Mouse (Mus musculus) forebrain, embryonic 10.5 days (tissue): Measurements from ENCODE around the gene Ankrd31. TPM values are rescaled to one million over a fixed set of nuclear protein-coding genes. Genes with fewer than 3 reads are reported as not detected.
"Not testable (repeated sequence)": the region's sequence is repeated elsewhere in the genome, so short reads cannot be mapped to it uniquely, and the experiment has no call there.

Experiments
- DNase-seq: peaks from one replicate; pipeline ENCODE4 v3.0.0-alpha.2; 2017; ENCODE audit warnings: low spot score; ENCODE audit errors: extremely low spot score
- H3K27ac ChIP-seq: fragments of 300-500 bp; sonication (generic); 2 replicates; pipeline ENCODE4 v1.5.1; 2016; ENCODE audit warnings: mild to moderate bottlenecking
- H3K27me3 ChIP-seq: fragments of 300-500 bp; sonication (generic); 2 replicates; pipeline ENCODE4 v1.6.1; 2016; ENCODE audit warnings: mild to moderate bottlenecking; ENCODE audit not compliant: poor library complexity, severe bottlenecking
- H3K36me3 ChIP-seq: fragments of 300-500 bp; sonication (generic); replicated peaks from 2 replicates; pipeline ENCODE4 v1.6.1; 2016; ENCODE audit warnings: mild to moderate bottlenecking, moderate library complexity
- H3K4me1 ChIP-seq: fragments of 300-500 bp; sonication (generic); 2 replicates; pipeline ENCODE4 v1.6.1; 2016
- H3K4me3 ChIP-seq: fragments of 300-500 bp; sonication (generic); 2 replicates; pipeline ENCODE4 v1.5.1; 2016; ENCODE audit warnings: mild to moderate bottlenecking, moderate library complexity
- H3K9me3 ChIP-seq: fragments of 300-500 bp; sonication (generic); 2 replicates; pipeline ENCODE4 v1.6.1; 2016; ENCODE audit warnings: mild to moderate bottlenecking, moderate library complexity
- WGBS: fragments of 180-500 bp; shearing (Covaris S2); methylation state at CpG from one replicate; pipeline ENCODE4 v1.1.7; 2016; 5-methylcytosine and 5-hydroxymethylcytosine counted together
- polyA plus RNA-seq: library from polyadenylated mRNA; unstranded; fragments of >200 nt; fragmentation: Nextera tagmentation; extraction: Ambion mirVana; gene quantifications from 2 replicates; pipeline ENCODE4 v1.2.1, GENCODE M21; 2016

Ankrd31 gene
- polyA plus RNA-seq, 1 experiment from 2014 or later = not detected

- H3K4me1 ChIP-seq = no peaks in the 10 kb centered on the region
- DNase-seq = no peak
- H3K27me3 ChIP-seq = no peaks in the 10 kb centered on the region
- no peaks in the 10 kb centered on the region for H3K9me3 ChIP-seq
- no peak overlapping the region for H3K4me3 ChIP-seq
- no peaks in the 10 kb centered on the region for H3K36me3 ChIP-seq
- WGBS = 73% methylated on average over 12 of the region's 12 CpGs
- no peak overlapping the region for H3K27ac ChIP-seq
Observed at GRCm38 (mm10) chr13:96878220-96879057, 130.4 kb downstream of the Ankrd31 start.

- no peak for DNase-seq
- Histone ChIP-seq H3K4me1 (no peaks in the 10 kb centered on the region), H3K9me3 (no peaks in the 10 kb centered on the region), H3K27me3 (no peaks in the 10 kb centered on the region), H3K36me3 (no peaks in the 10 kb centered on the region), H3K27ac (no peak overlapping the region), H3K4me3 (no peak overlapping the region)
- WGBS = 47% methylated on average over 1 of the region's 1 CpGs
Observed at GRCm38 (mm10) chr13:96884534-96884933, 136.5 kb downstream of the Ankrd31 start.

GRCm38 (mm10) chr13:96889985-96890384, 141.9 kb downstream of the Ankrd31 start:
- no peaks in the 10 kb centered on the region for H3K27me3 ChIP-seq
- no peak overlapping the region for H3K27ac ChIP-seq
- no peaks in the 10 kb centered on the region for H3K4me1 ChIP-seq
- no peaks in the 10 kb centered on the region for H3K9me3 ChIP-seq
- no peak for DNase-seq
- no peaks in the 10 kb centered on the region for H3K36me3 ChIP-seq
- 57% methylated on average over 2 of the region's 2 CpGs for WGBS
- H3K4me3 ChIP-seq = no peak overlapping the region

GRCm38 (mm10) chr13:96895144-96895543, 147.1 kb downstream of the Ankrd31 start:
- DNase-seq = no peak

GRCm38 (mm10) chr13:96906717-96907116, 158.6 kb downstream of the Ankrd31 start:
- peaks cover 5% of the 10 kb centered on the region; the same call in 1 of the 2 replicates for H3K4me1 ChIP-seq
- 64% methylated on average over 3 of the region's 3 CpGs for WGBS
- H3K36me3 ChIP-seq = no peaks in the 10 kb centered on the region
- no peak for DNase-seq
- no peaks in the 10 kb centered on the region for H3K9me3 ChIP-seq
- no peak overlapping the region for H3K4me3 ChIP-seq
- no peak overlapping the region for H3K27ac ChIP-seq
- H3K27me3 ChIP-seq = no peaks in the 10 kb centered on the region

More at GRCm38 (mm10) chr13:96895144-96895543, 147.1 kb downstream of the Ankrd31 start:
- Histone ChIP-seq H3K9me3 (no peaks in the 10 kb centered on the region), H3K4me3 (no peak overlapping the region), H3K27ac (no peak overlapping the region), H3K4me1 (no peaks in the 10 kb centered on the region), H3K36me3 (no peaks in the 10 kb centered on the region), H3K27me3 (no peaks in the 10 kb centered on the region)
- WGBS = 86% methylated on average over 2 of the region's 2 CpGs

- H3K36me3 ChIP-seq = no peaks in the 10 kb centered on the region
- H3K4me3 ChIP-seq = no peak overlapping the region
- no peaks in the 10 kb centered on the region for H3K27me3 ChIP-seq
- WGBS = 91% methylated on average over 3 of the region's 3 CpGs
- no peak overlapping the region for H3K27ac ChIP-seq
- H3K4me1 ChIP-seq = peaks cover 5% of the 10 kb centered on the region; the same call in 1 of the 2 replicates
- H3K9me3 ChIP-seq = no peaks in the 10 kb centered on the region
- DNase-seq = no peak
Observed at GRCm38 (mm10) chr13:96911202-96911601, 163.1 kb downstream of the Ankrd31 start.

- not testable (repeated sequence) for H3K4me3 ChIP-seq, H3K9me3 ChIP-seq, H3K27ac ChIP-seq, DNase-seq, H3K36me3 ChIP-seq
- H3K27me3 ChIP-seq = peaks cover 52% of the 10 kb centered on the region
- 97% methylated on average over 4 of the region's 4 CpGs for WGBS
- H3K4me1 ChIP-seq = peaks cover 21% of the 10 kb centered on the region
Observed at GRCm38 (mm10) chr13:96923134-96923533, 175.1 kb downstream of the Ankrd31 start.

- Histone ChIP-seq H3K4me1 (peaks cover 32% of the 10 kb centered on the region), H3K4me3 (peak within 1 kb of the TSS; percentile 76), H3K9me3 (no peaks in the 10 kb centered on the region; the same call in 1 of the 2 replicates), H3K27ac (peak within 1 kb of the TSS; percentile 84), H3K27me3 (peaks cover 56% of the 10 kb centered on the region), H3K36me3 (no peaks in the 10 kb centered on the region)
- 9% methylated on average over 56 of the region's 56 CpGs for WGBS
- peak; percentile 55 for DNase-seq
Observed at GRCm38 (mm10) chr13:96923999-96924961, 176.2 kb downstream of the Ankrd31 start, which contains the start of gene Gcnt4. Gcnt4 (plus strand) TSS chr13:96924689.

GRCm38 (mm10) chr13:96924985-96925745, 177.1 kb downstream of the Ankrd31 start:
- under 1% methylated on average over 53 of the region's 53 CpGs for WGBS
- Histone ChIP-seq H3K27me3 (peaks cover 61% of the 10 kb centered on the region), H3K9me3 (no peaks in the 10 kb centered on the region; the same call in 1 of the 2 replicates), H3K36me3 (no peaks in the 10 kb centered on the region), H3K27ac (peak overlapping the region; percentile 84), H3K4me1 (peaks cover 34% of the 10 kb centered on the region), H3K4me3 (peak overlapping the region; percentile 76)
- peak; percentile 46 for DNase-seq

GRCm38 (mm10) chr13:96925991-96926725, 178.1 kb downstream of the Ankrd31 start:
- H3K27ac ChIP-seq = no peak overlapping the region
- H3K4me3 ChIP-seq = no peak overlapping the region
- no peak for DNase-seq
- no peaks in the 10 kb centered on the region; the same call in 1 of the 2 replicates for H3K9me3 ChIP-seq
- WGBS = 37% methylated on average over 10 of the region's 10 CpGs
- no peaks in the 10 kb centered on the region for H3K36me3 ChIP-seq
- peaks cover 34% of the 10 kb centered on the region for H3K4me1 ChIP-seq
- H3K27me3 ChIP-seq = peaks cover 66% of the 10 kb centered on the region

GRCm38 (mm10) chr13:96927781-96928180, 179.7 kb downstream of the Ankrd31 start:
- no peak overlapping the region for H3K27ac ChIP-seq
- H3K9me3 ChIP-seq = no peaks in the 10 kb centered on the region; the same call in 1 of the 2 replicates
- peaks cover 34% of the 10 kb centered on the region for H3K4me1 ChIP-seq
- DNase-seq = no peak
- peaks cover 66% of the 10 kb centered on the region for H3K27me3 ChIP-seq
- 90% methylated on average over 1 of the region's 1 CpGs for WGBS
- no peaks in the 10 kb centered on the region for H3K36me3 ChIP-seq
- no peak overlapping the region for H3K4me3 ChIP-seq
